In genomic region chr12:30308197-30308939, GRCm38 (mm10) we compare ENCODE assay signal across 12 mouse cellular contexts.
A peak's percentile ranks its signal among the peaks of the same experiment; 100 is the strongest.
DNase-seq lines count a peak whose midpoint lies in the region; ATAC-seq lines count a peak whose summit lies in the region.
"Had no signal": no experiment of that assay in that cellular context is flagged by ENCODE, and none has a peak within 500 bp of the region (broad histone marks: within the 10 kb centered on the region; RNA-seq: fewer than 3 reads in every experiment).

No protein-coding gene starts in this region.

- no peak for DNase-seq in frontal cortex, postnatal 25 days (ENCODE audit: low spot score in 2 of 2)
- DNase-seq in layer of hippocampus, adult 11-12 months (ENCODE audit: low spot score): peak; percentile 6
- no peak for DNase-seq in layer of hippocampus, postnatal 25 days (ENCODE audit: extremely low spot score in 1 of 2, low spot score in 1 of 2)
- DNase-seq in Muller cell, postnatal 12 days (ENCODE audit: inconsistent ontology term): peak; percentile 16
- DNase-seq in brain, embryonic 18.5 days (ENCODE audit: low read depth, low spot score): peak; percentile 39
- DNase-seq in urinary bladder, postnatal 36 days (ENCODE audit: low spot score in 2 of 2): no peak
- DNase-seq in gastrocnemius, postnatal 36 days: no peak
- DNase-seq: cerebellum, postnatal 36 days; gastrocnemius, postnatal 10 days; kidney, postnatal 4 days; retina, postnatal 1 day had no signal

- ATAC-seq in frontal cortex, adult (ENCODE audit: low TSS enrichment): peak; percentile 85

- intact Hi-C loops in gastrocnemius, postnatal 36 days (cut with DNase I): no loop called here

Comparison
In these comparisons a context has a peak if more than half of its experiments do, and no peak if none do; other contexts are left out.
1. DNase-seq: peak in layer of hippocampus, adult 11-12 months (single experiment), Muller cell, postnatal 12 days (single experiment) and brain, embryonic 18.5 days (single experiment); none in frontal cortex, postnatal 25 days (0 of 2), layer of hippocampus, postnatal 25 days (0 of 2), urinary bladder, postnatal 36 days (0 of 2) and gastrocnemius, postnatal 36 days (0 of 2).